Mouse (Mus musculus): ENCODE results near the gene Sox2. TPM values are rescaled to one million over a fixed set of nuclear protein-coding genes. Genes with fewer than 3 reads are reported as not detected.

Gene Sox2
- polyA plus RNA-seq, 1 experiment from 2014 or later, result 4.3 TPM

DNA sequence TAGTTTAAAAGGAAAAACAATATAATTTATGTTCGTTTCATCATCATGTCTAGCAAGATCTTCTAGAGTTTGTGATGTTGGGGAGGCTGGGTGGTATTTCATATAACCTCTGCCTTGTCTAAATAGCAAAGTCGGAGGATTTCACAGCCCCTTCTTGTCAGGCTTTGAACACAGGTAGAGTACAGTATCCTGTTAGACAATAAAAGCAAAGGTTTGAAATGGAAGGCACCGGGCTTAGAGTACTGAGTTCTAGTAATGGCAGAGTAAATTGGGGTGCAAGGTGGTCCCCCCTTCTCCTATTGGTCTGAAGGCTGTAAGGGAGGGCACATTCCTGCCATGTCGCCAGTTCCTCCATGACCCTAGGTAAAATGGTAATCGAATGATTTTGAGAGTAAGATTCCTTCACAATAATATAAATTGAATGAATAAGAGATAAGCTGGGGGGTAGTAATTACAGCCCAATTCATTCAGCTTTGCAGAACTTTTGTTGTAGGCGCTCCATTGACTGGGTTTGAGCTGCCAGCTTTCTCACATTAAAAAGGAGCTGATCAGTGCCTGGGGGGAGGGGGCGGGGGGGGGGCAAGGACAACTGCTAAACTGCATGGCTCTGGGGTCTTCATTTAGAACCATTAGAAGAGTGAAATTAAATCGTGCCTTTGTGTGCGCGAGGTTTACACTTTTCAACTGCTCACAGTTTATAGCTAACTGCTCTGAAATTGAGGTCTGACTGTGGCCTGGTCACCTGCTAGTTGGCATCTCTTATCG, 5.3 kb downstream of the Sox2 start:
- H3K27ac ChIP-seq (replicated peaks; ENCODE audit: low read depth, low read length), result no peak overlapping the region
- 0 out of 2 replicates have a peak overlapping the region, but pooled peaks have one; percentile 16 for H3K9ac ChIP-seq (ENCODE audit: low read depth, low read length)
- H3K4me1 ChIP-seq (ENCODE audit: control insufficient read depth, insufficient read depth, low read length), result no peaks in the 10 kb centered on the region
- H3K9me3 ChIP-seq (ENCODE audit: control insufficient read depth, low read length), result no peaks in the 10 kb centered on the region
- H3K4me3 ChIP-seq (ENCODE audit: low read depth, low read length), result peak overlapping the region; percentile 4; the same call in 1 of the 2 replicates
- ATAC-seq (ENCODE audit: low read depth) (no peak), DNase-seq (ENCODE audit: low spot score) (no peak)
- 14% methylated on average over 11 of the region's 11 CpGs for WGBS
- peaks cover 95% of the 10 kb centered on the region for H3K27me3 ChIP-seq (replicated peaks; ENCODE audit: control insufficient read depth, insufficient read depth, low read length)
- peak overlapping the region; percentile 32 for H3K4me2 ChIP-seq (ENCODE audit: low read depth, low read length)
- H3K36me3 ChIP-seq (ENCODE audit: control insufficient read depth, insufficient read depth, low read length), result no peaks in the 10 kb centered on the region

DNA sequence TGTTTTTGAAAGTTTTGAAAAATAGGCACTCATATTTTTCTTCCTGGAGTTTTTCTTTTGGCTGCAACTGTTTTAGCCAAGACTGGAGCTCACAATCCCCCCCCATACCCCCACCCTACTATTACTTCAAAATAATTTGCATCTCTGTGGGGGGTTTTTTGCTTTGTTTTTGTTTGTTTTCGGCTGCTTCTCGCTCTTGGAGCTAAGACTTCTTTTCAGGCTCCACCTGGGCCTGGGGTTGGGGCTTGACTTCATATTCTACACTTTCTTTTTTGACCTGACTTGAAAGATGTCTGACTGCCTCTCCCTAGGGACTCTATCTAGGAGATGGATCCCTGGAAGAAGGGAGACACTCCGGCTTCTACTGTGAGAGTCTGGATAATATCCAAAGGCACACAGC, 5.9 kb downstream of the Sox2 start:
- Histone ChIP-seq H3K4me1 (ENCODE audit: control insufficient read depth, insufficient read depth, low read length) (no peaks in the 10 kb centered on the region), H3K27me3 (replicated peaks; ENCODE audit: control insufficient read depth, insufficient read depth, low read length) (peaks cover 95% of the 10 kb centered on the region), H3K27ac (replicated peaks; ENCODE audit: low read depth, low read length) (no peak overlapping the region), H3K4me3 (ENCODE audit: low read depth, low read length) (peak overlapping the region; percentile 8; the same call in 1 of the 2 replicates), H3K9me3 (ENCODE audit: control insufficient read depth, low read length) (no peaks in the 10 kb centered on the region), H3K9ac (ENCODE audit: low read depth, low read length) (peak overlapping the region; percentile 15; the same call in 1 of the 2 replicates), H3K36me3 (ENCODE audit: control insufficient read depth, insufficient read depth, low read length) (no peaks in the 10 kb centered on the region), H3K4me2 (ENCODE audit: low read depth, low read length) (peak overlapping the region; percentile 32)
- no peak for DNase-seq (ENCODE audit: low spot score)
- 10% methylated on average over 3 of the region's 3 CpGs for WGBS
- ATAC-seq (ENCODE audit: low read depth), result no peak

DNA sequence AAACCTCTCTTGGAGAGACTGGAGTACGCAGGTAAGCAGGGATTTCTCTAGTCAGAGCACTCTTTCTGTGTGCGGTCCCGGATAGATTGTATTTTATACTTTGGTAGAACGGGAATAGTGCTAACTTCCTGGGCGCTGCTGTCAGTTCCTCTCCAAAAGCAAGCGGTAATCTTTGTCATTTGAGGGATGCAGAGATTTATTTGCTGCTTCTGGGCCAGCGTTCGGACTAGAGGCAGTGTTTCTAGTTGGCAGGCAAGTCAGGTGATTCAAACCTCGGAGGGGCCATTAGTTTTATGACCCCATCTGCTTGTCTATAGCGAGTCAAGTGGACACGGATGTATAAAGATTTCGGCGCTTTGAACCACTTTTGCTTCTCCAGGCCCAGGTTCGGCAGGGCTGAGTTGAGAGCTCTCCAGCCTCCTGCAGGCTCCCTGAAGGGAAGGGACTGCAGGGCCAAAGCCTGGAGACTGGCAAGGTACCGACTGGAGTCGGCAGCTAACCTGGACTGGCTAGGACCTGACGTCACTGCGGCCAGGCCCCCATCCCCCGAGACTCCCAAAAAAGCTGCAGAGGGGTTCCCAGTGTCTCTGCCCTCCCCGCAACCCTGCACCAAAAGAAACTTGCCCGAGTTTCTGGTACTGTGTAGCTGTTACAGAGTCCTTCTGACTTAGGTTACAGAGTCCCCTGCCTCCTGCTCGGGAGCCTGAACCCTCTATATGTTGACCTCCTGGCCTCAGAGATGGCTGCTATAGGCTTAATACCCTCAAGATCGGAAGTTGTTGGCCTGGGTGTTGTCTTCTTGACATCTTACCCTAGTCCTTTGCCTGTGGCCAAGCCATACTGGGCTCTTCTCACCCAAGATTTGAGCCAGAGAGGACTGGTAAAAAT, 6.9 kb downstream of the Sox2 start:
- peak overlapping the region; percentile 32; the same call in 1 of the 2 replicates for H3K4me2 ChIP-seq (ENCODE audit: low read depth, low read length)
- no peak overlapping the region for H3K27ac ChIP-seq (replicated peaks; ENCODE audit: low read depth, low read length)
- H3K9ac ChIP-seq (ENCODE audit: low read depth, low read length), result no peak overlapping the region
- DNase-seq (ENCODE audit: low spot score) (no peak), ATAC-seq (ENCODE audit: low read depth) (no peak)
- WGBS, result 12% methylated on average over 23 of the region's 23 CpGs
- no peaks in the 10 kb centered on the region for H3K36me3 ChIP-seq (ENCODE audit: control insufficient read depth, insufficient read depth, low read length)
- no peak overlapping the region; the same call in 1 of the 2 replicates for H3K4me3 ChIP-seq (ENCODE audit: low read depth, low read length)
- H3K27me3 ChIP-seq (replicated peaks; ENCODE audit: control insufficient read depth, insufficient read depth, low read length), result peaks cover 97% of the 10 kb centered on the region
- H3K9me3 ChIP-seq (ENCODE audit: control insufficient read depth, low read length), result no peaks in the 10 kb centered on the region
- H3K4me1 ChIP-seq (ENCODE audit: control insufficient read depth, insufficient read depth, low read length), result no peaks in the 10 kb centered on the region

DNA sequence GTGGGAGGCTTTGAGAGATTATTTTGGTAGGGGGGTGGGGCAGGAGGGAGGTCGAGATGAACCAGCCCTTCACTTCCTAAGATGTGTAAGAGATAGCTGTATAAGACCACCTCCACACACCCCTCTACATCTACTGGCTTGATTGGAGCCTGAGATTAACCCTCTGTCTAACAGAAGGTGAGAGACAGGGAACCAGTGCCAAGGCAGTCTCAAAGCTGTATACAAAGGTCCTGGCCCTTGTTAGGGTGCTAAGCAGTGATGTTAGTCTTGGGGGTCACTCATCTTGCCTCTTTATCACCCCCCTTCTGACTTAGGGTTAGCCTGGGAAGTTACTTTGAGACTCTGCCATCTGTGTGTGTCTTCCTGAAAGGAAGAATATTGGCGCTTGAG, 7.5 kb downstream of the Sox2 start:
- H3K9ac ChIP-seq (ENCODE audit: low read depth, low read length), result no peak overlapping the region
- H3K4me3 ChIP-seq (ENCODE audit: low read depth, low read length), result no peak overlapping the region
- ATAC-seq (ENCODE audit: low read depth) (no peak), DNase-seq (ENCODE audit: low spot score) (no peak)
- H3K27me3 ChIP-seq (replicated peaks; ENCODE audit: control insufficient read depth, insufficient read depth, low read length), result peaks cover 99% of the 10 kb centered on the region
- no peak overlapping the region for H3K27ac ChIP-seq (replicated peaks; ENCODE audit: low read depth, low read length)
- no peaks in the 10 kb centered on the region for H3K4me1 ChIP-seq (ENCODE audit: control insufficient read depth, insufficient read depth, low read length)
- no peaks in the 10 kb centered on the region for H3K9me3 ChIP-seq (ENCODE audit: control insufficient read depth, low read length)
- H3K36me3 ChIP-seq (ENCODE audit: control insufficient read depth, insufficient read depth, low read length), result no peaks in the 10 kb centered on the region
- no peak overlapping the region for H3K4me2 ChIP-seq (ENCODE audit: low read depth, low read length)
- 49% methylated on average over 2 of the region's 2 CpGs for WGBS

DNA sequence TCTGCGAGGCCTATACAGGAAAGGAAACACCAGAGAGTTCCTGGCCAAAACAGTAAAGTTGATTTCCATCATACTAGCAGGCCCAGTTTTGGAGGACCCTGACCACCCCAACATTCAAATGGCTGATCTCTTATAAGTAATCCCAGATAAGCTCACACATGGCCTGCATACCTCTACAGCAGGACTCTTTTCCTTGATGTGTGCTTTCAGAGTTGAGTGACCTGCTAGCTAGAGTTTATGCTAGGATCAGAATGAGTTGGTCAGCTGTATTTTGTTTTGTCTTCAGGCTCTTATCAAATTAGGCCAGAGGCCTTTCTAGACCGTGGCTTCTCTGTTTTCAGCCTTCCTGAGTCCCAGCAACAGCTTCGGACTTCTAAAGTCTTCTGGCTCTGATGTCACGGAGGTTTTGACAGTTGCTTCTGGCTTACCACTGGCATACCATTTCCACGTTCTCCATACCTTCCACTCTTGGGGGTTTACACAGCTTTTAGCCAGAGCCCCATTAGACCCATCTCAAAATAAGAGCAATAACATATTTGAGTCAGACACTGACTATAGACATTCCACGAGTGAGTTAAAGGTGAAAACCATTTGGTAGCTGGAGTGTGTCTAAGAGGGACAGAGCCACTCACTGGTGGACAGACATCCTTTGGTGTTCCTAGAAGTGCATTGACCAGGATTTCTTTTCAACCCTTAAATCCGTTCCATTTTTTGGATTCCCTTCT, 8.2 kb downstream of the Sox2 start:
- H3K4me1 ChIP-seq (ENCODE audit: control insufficient read depth, insufficient read depth, low read length), result peaks cover 3% of the 10 kb centered on the region; the same call in 1 of the 2 replicates
- no peak for ATAC-seq (ENCODE audit: low read depth)

DNA sequence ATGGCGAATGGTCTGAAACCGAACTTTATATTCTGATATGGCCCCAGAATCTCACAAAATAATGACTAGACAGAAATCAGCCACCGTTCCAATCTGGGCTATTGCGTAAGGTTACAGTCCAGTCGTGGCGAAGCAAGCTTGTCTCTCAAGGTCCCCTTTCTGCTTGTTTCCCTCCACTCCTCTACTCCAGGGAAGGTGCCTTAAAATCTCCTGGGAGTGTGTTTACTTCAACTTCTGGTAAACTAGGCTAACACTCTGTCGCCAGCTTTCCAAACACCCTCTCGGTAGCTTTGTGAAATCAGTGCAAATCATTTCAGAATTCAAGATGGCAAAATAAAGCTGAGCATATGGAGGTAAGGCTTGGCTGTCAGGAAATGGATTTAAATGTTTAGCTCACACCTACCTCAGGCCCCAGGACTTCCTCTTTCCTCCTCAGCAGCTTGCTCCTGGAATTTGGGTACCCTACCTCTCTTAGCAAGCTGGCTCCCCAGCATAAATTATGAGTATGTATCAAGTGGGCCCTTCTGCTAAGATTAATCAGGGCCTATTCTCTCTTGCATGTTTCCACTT, 8.8 kb downstream of the Sox2 start:
- H3K27ac ChIP-seq (replicated peaks; ENCODE audit: low read depth, low read length), result no peak overlapping the region
- peaks cover 99% of the 10 kb centered on the region for H3K27me3 ChIP-seq (replicated peaks; ENCODE audit: control insufficient read depth, insufficient read depth, low read length)
- no peaks in the 10 kb centered on the region for H3K9me3 ChIP-seq (ENCODE audit: control insufficient read depth, low read length)
- no peaks in the 10 kb centered on the region for H3K36me3 ChIP-seq (ENCODE audit: control insufficient read depth, insufficient read depth, low read length)
- no peak for DNase-seq (ENCODE audit: low spot score)
- ATAC-seq (ENCODE audit: low read depth), result no peak
- WGBS, result 63% methylated on average over 8 of the region's 8 CpGs
- H3K9ac ChIP-seq (ENCODE audit: low read depth, low read length), result no peak overlapping the region
- no peak overlapping the region for H3K4me3 ChIP-seq (ENCODE audit: low read depth, low read length)
- no peak overlapping the region for H3K4me2 ChIP-seq (ENCODE audit: low read depth, low read length)
- peaks cover 8% of the 10 kb centered on the region for H3K4me1 ChIP-seq (ENCODE audit: control insufficient read depth, insufficient read depth, low read length)

More for the DNA sequence above, 8.2 kb downstream of the Sox2 start:
- H3K9me3 ChIP-seq (ENCODE audit: control insufficient read depth, low read length), result no peaks in the 10 kb centered on the region
- H3K27me3 ChIP-seq (replicated peaks; ENCODE audit: control insufficient read depth, insufficient read depth, low read length), result peaks cover 99% of the 10 kb centered on the region
- H3K27ac ChIP-seq (replicated peaks; ENCODE audit: low read depth, low read length), result no peak overlapping the region
- no peak overlapping the region for H3K9ac ChIP-seq (ENCODE audit: low read depth, low read length)
- no peak for DNase-seq (ENCODE audit: low spot score)
- H3K36me3 ChIP-seq (ENCODE audit: control insufficient read depth, insufficient read depth, low read length), result no peaks in the 10 kb centered on the region
- no peak overlapping the region for H3K4me3 ChIP-seq (ENCODE audit: low read depth, low read length)
- 63% methylated on average over 7 of the region's 7 CpGs for WGBS
- no peak overlapping the region for H3K4me2 ChIP-seq (ENCODE audit: low read depth, low read length)

DNA sequence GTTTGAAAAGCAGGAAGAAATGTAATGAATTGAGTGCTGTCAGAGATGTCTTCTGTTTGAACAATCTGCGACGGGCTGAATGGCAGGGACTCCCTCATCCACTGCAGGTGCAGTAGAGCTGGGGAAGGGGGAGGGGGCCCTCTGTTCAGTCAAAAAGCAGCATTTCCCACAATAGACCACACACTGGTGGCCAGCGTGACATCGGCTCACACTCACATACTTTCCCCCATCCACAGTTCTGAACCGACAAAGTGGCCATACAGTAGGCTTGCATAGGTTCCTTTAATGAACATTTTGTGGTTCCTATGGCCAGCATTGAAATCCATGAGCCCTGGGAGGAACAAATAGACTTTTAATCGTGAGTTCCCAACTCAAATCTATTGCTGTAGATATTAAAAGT, 9.7 kb downstream of the Sox2 start:
- H3K4me3 ChIP-seq (ENCODE audit: low read depth, low read length), result no peak overlapping the region
- no peaks in the 10 kb centered on the region for H3K9me3 ChIP-seq (ENCODE audit: control insufficient read depth, low read length)
- ATAC-seq (ENCODE audit: low read depth) (no peak), DNase-seq (ENCODE audit: low spot score) (no peak)
- H3K27ac ChIP-seq (replicated peaks; ENCODE audit: low read depth, low read length), result no peak overlapping the region
- no peak overlapping the region for H3K4me2 ChIP-seq (ENCODE audit: low read depth, low read length)
- WGBS, result 7% methylated on average over 6 of the region's 6 CpGs
- H3K27me3 ChIP-seq (replicated peaks; ENCODE audit: control insufficient read depth, insufficient read depth, low read length), result peaks cover 98% of the 10 kb centered on the region
- no peaks in the 10 kb centered on the region for H3K36me3 ChIP-seq (ENCODE audit: control insufficient read depth, insufficient read depth, low read length)
- no peak overlapping the region for H3K9ac ChIP-seq (ENCODE audit: low read depth, low read length)
- peaks cover 12% of the 10 kb centered on the region for H3K4me1 ChIP-seq (ENCODE audit: control insufficient read depth, insufficient read depth, low read length)
